Mouse (Mus musculus): Measurements from ENCODE around the gene Gm13539. TPM values are rescaled to one million over a fixed set of nuclear protein-coding genes. Genes with fewer than 3 reads are reported as not detected.
"Not testable (repeated sequence)": the region's sequence is repeated elsewhere in the genome, so short reads cannot be mapped to it uniquely, and the experiment has no call there.

Gene Gm13539
- total RNA-seq, 2 experiments from 2014 or later, result not detected

- intact Hi-C loops (cut with DNase I); DNase-seq (ENCODE audit: low spot score in 2 of 2): not testable (repeated sequence)
Observed at GRCm38 (mm10) chr2:25815748-25816147, 33.7 kb downstream of the Gm13539 start, which contains the start of gene Glt6d1. Glt6d1 (minus strand) TSS chr2:25815848.

- peak; percentile 24 to 61 for DNase-seq (ENCODE audit: low spot score in 2 of 2)
- intact Hi-C loops (cut with DNase I), result no loop called here
Observed at GRCm38 (mm10) chr2:25822806-25823205, 40.7 kb downstream of the Gm13539 start, which contains the start of gene Lcn9. Lcn9 (plus strand) TSS chr2:25823153.

- no peak for DNase-seq (ENCODE audit: low spot score in 2 of 2)
- intact Hi-C loops (cut with DNase I), result no loop called here
Observed at GRCm38 (mm10) chr2:25824751-25825150, 42.7 kb downstream of the Gm13539 start.

- intact Hi-C loops (cut with DNase I), result no loop called here
- no peak for DNase-seq (ENCODE audit: low spot score in 2 of 2)
Observed at GRCm38 (mm10) chr2:25828344-25828947, 46.4 kb downstream of the Gm13539 start.

GRCm38 (mm10) chr2:25830786-25831185 lies 48.7 kb downstream of the Gm13539 start:
- DNase-seq (ENCODE audit: low spot score in 2 of 2), result no peak
- intact Hi-C loops (cut with DNase I), result loop anchor here (10.0 kb wide), 2 partner anchors 184 to 314 kb away; no protein-coding TSS in a partner anchor

GRCm38 (mm10) chr2:25836291-25836690 lies 54.2 kb downstream of the Gm13539 start:
- DNase-seq (ENCODE audit: low spot score in 2 of 2), result peak; percentile 81 to 89
- intact Hi-C loops (cut with DNase I), result loop anchor here (2.0 to 10.0 kb wide), 3 partner anchors 77 to 309 kb away; no protein-coding TSS in a partner anchor

Other genes starting within 250 kb of the Gm13539 start
- 1 to 10 TPM; 9.1 to 9.5 TPM for gene Traf2, start 235.3 kb upstream of the Gm13539 start, total RNA-seq (2021)
- 100 to 1,000 TPM; 190 to 202 TPM for gene Edf1, start 224.4 kb upstream of the Gm13539 start, total RNA-seq (2021)
- 1 to 10 TPM; 1.8 to 2.1 TPM for gene Mamdc4, start 207.4 kb upstream of the Gm13539 start, total RNA-seq (2021)
- gene Phpt1, start 207.0 kb upstream of the Gm13539 start, total RNA-seq (2021), result 100 to 1,000 TPM in 1 of 2 experiments, 10 to 100 TPM in 1; 93.5 to 105 TPM
- 100 to 1,000 TPM; 123 to 129 TPM for gene Ajm1, start 200.5 kb upstream of the Gm13539 start, total RNA-seq (2021)
- 100 to 1,000 TPM; 117 to 118 TPM for gene Rabl6, start 173.7 kb upstream of the Gm13539 start, total RNA-seq (2021)
- gene Ccdc183, start 164.6 kb upstream of the Gm13539 start, total RNA-seq (2021), result not detected
- gene Tmem141, start 160.3 kb upstream of the Gm13539 start, total RNA-seq (2021), result 10 to 100 TPM; 27.2 to 27.7 TPM
- gene Fcna, start 154.2 kb upstream of the Gm13539 start, total RNA-seq (2021), result 1 to 10 TPM in 1 of 2 experiments, under 1 TPM in 1; 0.72 to 1.1 TPM
- gene Lcn8, start 129.1 kb upstream of the Gm13539 start, total RNA-seq (2021), result not detected
- not detected for gene Lcn5, start 124.3 kb upstream of the Gm13539 start, total RNA-seq (2021)
- not detected for gene Lcn6, start 105.5 kb upstream of the Gm13539 start, total RNA-seq (2021)
- gene Lcn10, start 99.5 kb upstream of the Gm13539 start, total RNA-seq (2021), result not detected
- not detected for gene Obp2a, start 82.2 kb upstream of the Gm13539 start, total RNA-seq (2021)
- 10 to 100 TPM; 85.8 to 98.2 TPM for gene Bmyc, start 75.5 kb upstream of the Gm13539 start, total RNA-seq (2021)
- gene Obp2b, start 45.2 kb upstream of the Gm13539 start, total RNA-seq (2021), result not detected
- gene Lcn3, start 16.7 kb upstream of the Gm13539 start, total RNA-seq (2021), result not detected
- gene Lcn11, start 5.2 kb upstream of the Gm13539 start, total RNA-seq (2021), result not detected
- gene Glt6d1, start 33.6 kb downstream of the Gm13539 start, total RNA-seq (2021), result not detected
- not detected for gene Lcn9, start 40.9 kb downstream of the Gm13539 start, total RNA-seq (2021)
- gene Sohlh1, start 65.0 kb downstream of the Gm13539 start, total RNA-seq (2021), result not detected
- 100 to 1,000 TPM; 114 to 120 TPM for gene Kcnt1, start 81.5 kb downstream of the Gm13539 start, total RNA-seq (2021)
- 100 to 1,000 TPM; 139 to 167 TPM for gene Camsap1, start 201.0 kb downstream of the Gm13539 start, total RNA-seq (2021)
- gene Ubac1, start 239.5 kb downstream of the Gm13539 start, total RNA-seq (2021), result 10 to 100 TPM; 80.3 to 86.7 TPM

Data from left cerebral cortex, postnatal 14 days (tissue).